Mouse (Mus musculus) mouse trophoblast stem cell (cell line): ENCODE measurements around the gene Insl6.

ENCODE experiments used
- in situ Hi-C, 2 experiments: fragments of 300-500 bp; cut with MseI, MboI; formaldehyde crosslinking; loops; 2 replicates in 1 of 2; 3 replicates in 1 of 2; pipeline ENCODE4 v1.15.1; 2025

Gene Insl6

DNA sequence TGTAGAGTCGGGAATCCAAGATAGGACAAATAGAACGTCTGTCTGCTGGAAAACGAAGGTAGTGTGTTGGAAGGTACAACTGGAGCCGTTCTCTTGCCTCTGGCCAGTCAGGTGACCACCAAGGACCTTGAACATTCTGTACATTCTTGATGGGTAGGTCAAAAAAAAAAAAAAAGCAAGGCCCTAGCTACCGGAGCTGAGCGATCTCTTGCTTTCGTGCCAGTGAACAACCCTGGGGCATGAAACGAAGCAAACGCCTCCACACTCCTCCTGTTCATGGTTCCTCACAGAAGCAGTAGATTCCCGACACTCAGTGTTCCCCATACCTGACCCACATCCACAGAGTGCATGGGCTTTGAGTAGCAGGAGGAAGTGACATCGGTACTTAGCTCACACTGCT is 31.1 kb upstream of the Insl6 start:
- in situ Hi-C loops, result loop anchor here (10.0 kb wide), 1 partner anchor 291 kb away; no protein-coding TSS in a partner anchor

- in situ Hi-C loops, result loop anchor here (10.0 kb wide), 1 partner anchor 290 kb away; no protein-coding TSS in a partner anchor
These were observed 30.0 kb upstream of the Insl6 start for GRCm38 (mm10) chr19:29354895-29355877.

- in situ Hi-C loops, result loop anchor here (10.0 kb wide), 1 partner anchor 286 kb away; no protein-coding TSS in a partner anchor
These were observed 25.8 kb upstream of the Insl6 start for GRCm38 (mm10) chr19:29350991-29351390.

DNA sequence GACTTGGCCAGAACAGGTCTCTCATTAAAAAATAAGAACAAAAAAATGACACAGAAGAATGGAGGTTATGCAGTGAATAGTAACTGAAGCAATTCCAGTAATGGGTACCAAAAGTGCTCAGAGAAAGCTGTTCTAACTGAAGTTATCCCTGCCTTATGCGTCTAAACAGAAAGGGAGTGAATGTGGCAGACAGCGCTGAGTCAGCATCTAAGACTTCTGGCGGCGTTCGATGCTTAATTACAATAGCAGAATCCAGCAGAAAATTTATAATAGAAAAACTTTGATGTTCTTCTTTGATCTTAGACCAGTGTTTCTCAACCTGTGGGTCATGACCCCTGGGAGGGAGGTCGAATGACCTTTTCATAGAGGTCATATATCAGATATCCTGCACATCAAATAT is 20.5 kb upstream of the Insl6 start:
- in situ Hi-C loops, result no loop called here

DNA sequence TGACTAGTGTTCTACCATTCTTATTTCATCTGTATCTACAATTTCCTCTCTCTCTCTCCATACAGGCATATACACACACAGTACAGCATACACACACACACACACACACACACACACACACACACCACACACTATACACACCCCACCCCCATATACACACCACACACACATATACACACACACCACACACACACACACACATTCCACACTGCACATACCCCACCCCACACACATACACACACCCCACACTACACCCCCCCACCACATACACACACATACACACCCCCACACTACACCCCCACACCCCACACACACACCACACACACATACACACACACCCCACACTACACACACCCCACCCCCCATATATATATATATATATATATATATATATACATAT is 19.7 kb upstream of the Insl6 start:
- in situ Hi-C loops, result no loop called here

DNA sequence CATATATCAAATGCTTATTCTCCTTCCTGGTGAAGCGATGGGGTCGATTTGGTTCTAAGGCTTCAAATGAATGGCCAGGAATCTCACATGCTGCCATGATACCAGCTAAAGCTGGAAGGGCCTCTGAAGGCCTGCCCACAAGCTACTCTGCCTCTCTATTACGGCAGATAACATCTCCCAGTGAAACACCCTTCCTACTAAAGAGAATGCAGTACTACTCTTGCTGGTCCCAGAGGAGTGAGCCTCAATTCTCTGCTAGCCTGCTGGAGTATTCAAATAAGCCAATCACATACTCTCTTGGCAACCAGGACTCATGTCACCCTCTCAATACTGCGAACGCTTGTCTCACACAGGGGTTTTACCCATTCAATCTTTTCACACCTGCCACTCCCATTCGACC is 17.1 kb upstream of the Insl6 start:
- in situ Hi-C loops, result no loop called here

DNA sequence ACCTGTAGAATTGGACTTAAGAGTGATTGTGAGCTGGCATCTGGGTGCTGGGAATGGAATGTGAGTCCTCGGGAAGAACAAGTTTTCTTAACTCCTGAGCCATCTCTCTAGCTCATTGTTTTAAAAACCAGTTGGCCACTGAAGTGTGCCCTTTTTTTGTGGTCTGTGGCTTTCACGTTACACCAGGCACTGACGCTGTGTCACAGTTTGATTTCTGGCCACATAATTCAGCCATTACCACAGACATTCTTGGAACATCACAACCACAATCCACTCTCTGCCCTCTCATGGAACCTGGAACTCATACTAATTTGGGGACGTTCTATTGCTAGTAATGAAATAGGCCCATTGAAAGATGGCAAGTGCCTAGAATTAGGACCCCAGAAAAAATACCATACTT is 15.9 kb upstream of the Insl6 start:
- in situ Hi-C loops, result no loop called here

DNA sequence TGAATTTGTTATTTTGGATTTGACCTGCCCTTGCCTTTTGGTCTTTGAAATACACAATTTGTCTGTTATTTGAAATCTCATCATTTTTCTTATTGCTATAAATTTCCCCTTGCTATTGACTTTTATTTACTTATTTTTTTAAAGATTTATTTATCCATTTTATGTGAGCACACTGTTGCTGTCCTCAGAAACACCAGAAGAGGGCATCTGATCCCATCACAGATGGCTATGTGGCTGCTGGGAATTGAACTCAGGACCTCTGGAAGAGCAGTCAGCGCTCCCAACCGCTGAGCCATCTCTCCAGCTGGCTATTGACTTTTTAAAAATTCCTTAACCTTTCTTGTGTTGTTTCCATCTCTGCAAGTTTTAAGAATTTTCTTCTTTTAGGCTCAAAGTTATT is 11.5 kb upstream of the Insl6 start:
- in situ Hi-C loops, result no loop called here

- in situ Hi-C loops, result no loop called here
These were observed 9.1 kb upstream of the Insl6 start, which contains the start of gene Rln1 for GRCm38 (mm10) chr19:29334068-29334745. Rln1 (minus strand) TSS chr19:29334670.

- in situ Hi-C loops, result no loop called here
These were observed 1.8 kb upstream of the Insl6 start for GRCm38 (mm10) chr19:29326822-29327552.

DNA sequence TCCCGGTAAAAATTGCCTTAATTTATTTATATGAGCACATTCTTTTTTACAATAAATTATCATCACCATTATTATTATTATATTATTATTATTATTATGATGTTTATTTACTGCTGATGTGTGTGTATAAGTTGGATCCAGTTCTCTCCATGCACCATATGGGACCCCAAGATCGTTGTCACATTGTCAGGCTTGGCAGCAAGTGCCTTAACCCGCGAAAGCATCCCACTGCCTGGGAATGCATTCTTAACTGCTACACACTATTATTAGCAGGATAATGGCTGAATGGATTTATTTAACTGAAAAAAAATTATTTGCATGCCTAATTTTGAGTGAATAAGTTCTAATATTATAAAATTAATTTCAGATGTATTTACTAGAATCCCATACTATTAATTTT is 1.2 kb upstream of the Insl6 start:
- in situ Hi-C loops, result no loop called here

DNA sequence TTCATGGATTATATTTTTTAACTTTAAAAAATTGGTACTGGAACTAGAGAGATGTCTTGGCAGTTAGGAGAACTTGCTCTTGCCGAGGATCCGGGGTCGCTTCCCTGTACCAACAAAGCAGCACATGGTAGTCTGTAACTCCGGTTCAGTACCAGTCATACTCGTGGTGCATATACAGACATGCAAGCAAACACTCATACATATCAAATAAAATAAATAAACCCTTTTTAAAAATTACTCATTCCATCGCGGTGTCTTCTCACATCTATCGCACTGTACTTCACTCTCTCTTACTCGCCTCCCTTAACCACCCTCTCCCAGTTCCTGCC is 660 bp upstream of the Insl6 start:
- in situ Hi-C loops, result no loop called here

DNA sequence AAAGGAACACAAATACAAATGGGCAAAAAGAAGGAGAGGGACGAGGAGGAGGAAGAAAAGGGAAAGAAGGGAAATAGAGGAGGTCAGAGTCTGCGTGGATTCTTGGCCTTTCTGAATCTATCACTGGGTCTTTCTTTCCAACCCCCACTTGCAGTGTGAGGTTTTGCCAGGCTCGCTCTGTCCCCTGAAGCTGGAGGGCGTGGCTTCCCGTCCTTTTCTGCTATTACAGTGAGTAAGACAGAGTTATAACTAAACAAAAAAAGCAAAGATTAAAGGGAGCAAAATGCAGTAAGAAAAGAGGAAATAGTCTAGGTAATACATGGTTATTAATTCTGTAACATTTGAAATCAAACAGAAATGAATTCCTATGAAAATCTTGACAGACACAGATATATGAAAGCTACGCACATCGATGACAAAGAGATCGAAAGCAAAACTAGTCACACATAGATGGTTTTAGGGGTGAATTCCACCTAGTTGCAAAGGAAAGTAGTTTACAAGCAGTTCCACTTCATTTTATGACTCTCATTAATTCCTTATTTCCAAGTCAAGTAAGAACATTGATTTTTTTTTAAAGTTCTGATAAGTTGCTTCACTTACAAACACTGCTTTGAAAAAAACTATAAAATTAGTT is 1.6 kb downstream of the Insl6 start:
- in situ Hi-C loops, result no loop called here

DNA sequence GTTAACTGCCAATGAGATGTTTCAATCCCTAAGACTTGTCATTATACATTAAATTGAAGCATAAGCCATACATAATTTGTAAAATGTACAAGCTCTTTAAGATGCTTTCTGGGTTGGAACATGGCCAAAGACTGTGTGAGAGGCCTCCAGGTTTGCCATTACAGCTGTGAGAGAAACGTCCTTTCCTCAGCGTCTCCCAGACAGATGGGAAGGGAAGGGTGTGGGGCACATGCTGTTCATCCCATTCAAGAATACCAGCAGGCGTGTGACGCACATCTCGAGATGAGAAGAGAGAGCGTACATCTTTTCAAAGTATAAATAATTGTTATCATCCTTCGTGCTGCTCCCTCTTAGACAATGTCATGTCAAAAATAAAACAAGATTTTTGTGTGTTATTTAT is 12.5 kb downstream of the Insl6 start:
- in situ Hi-C loops, result no loop called here

GRCm38 (mm10) chr19:29311791-29312190 is 13.4 kb downstream of the Insl6 start:
- in situ Hi-C loops, result no loop called here

DNA sequence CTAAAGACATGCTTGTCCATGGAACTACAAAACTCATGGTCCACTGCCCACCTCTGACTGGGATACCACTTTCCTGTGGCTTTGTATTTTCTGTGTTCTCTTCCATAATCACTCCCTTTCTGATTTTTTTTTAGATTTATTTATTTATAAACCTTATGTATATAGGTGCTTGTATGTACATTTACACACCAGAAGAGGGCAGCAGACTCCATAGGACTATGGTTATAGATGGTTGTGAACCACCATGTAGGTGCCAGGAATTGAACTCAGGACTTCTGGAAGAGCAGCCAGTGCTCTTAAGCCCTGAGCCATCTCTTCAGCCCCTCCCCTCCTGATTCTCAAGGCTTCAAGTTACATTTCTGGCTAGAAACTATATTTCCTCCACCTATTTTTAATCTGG is 16.3 kb downstream of the Insl6 start:
- in situ Hi-C loops, result no loop called here

- in situ Hi-C loops, result no loop called here
These were observed 23.0 kb downstream of the Insl6 start for GRCm38 (mm10) chr19:29302119-29302518.

DNA sequence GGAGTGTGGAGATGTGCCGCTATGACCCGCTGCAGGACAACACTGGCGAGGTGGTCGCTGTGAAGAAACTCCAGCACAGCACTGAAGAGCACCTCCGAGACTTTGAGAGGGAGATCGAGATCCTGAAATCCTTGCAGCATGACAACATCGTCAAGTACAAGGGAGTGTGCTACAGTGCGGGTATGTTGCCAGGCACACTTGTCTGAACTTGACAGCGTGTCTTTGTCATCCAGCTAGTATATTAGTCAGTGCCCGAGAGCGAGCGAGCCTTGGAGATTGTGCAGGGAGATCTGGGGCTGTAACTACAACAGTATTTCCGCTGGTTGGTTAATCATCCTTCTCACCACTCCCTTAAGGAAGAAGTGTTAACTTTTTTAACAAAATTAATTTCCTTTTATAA is 24.2 kb downstream of the Insl6 start:
- in situ Hi-C loops, result no loop called here

GRCm38 (mm10) chr19:29297366-29297765 is 27.8 kb downstream of the Insl6 start:
- in situ Hi-C loops, result no loop called here

DNA sequence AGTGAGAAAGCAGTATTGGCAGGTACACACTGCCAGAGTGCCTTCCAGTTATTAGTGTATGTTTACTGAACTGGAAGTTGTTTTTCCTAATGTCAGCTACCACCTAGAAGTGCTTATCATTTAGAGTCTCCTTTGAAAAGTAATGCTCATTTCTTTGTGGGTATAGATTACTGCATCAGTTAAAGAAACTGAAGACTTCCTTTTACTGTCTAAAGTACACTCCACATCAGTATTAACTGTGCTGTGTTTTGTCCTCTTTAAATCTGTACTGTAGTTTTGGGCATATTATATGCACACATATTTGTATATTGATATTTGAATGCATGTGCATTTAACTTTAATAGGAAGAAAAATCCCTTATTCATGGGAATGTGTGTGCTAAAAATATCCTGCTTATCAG is 29.0 kb downstream of the Insl6 start:
- in situ Hi-C loops, result no loop called here

GRCm38 (mm10) chr19:29294756-29295155 is 30.4 kb downstream of the Insl6 start:
- in situ Hi-C loops, result no loop called here

DNA sequence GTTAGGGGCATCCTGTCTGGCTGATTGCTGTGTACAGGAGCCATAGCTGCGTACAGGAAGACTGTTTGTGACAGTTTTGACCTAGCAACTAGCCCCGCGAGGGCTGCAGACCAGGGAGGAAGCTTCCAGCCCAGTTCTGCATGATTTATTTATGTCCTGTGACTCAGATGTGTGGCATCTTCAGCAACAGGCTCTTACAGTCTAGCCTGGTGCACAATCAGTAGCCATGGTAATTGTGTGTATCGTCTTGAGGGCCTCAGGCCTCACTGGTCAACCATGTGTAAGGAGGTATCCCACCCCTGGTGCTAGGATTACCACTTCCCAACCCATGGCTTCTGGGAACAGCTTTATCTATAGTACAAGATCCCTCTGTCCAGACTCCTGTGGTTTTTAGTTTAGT is 32.6 kb downstream of the Insl6 start:
- in situ Hi-C loops, result no loop called here
